Mouse (Mus musculus): ENCODE measurements around the gene Large1.

- TF ChIP-seq CTCF (IDR thresholded peaks at IDR 0.05; ENCODE audit: low read depth) = no peak
- TF ChIP-seq EP300 (optimal IDR thresholded peaks at IDR 0.05) = no peak
These were observed 166.0 kb downstream of the Large1 start for GRCm38 (mm10) chr8:73187381-73187780.

Data from stomach, postnatal 0 days (tissue).